Mouse (Mus musculus) left cerebral cortex, postnatal 25 days (tissue): ENCODE measurements around the gene Mob2. TPM values are rescaled to one million over a fixed set of nuclear protein-coding genes. Genes with fewer than 3 reads are reported as not detected.

Source experiments
- DNase-seq, 2 experiments: peaks; one replicate each; pipeline ENCODE4 v3.0.0; 2022; ENCODE audit warnings: low spot score in 2 of 2, mixed read lengths in 1 of 2
- intact Hi-C: fragments of 180-260 bp; cut with DNase I; formaldehyde crosslinking; loops from one replicate; pipeline ENCODE4 v1.15.1; 2025
- microRNA-seq, 2 experiments: library from miRNA; unstranded; fragments of <30 nt; microRNA quantifications; one replicate each; pipeline ENCODE4 v1.2.0; 2022
- total RNA-seq, 2 experiments: library from RNA; stranded (reverse); gene quantifications; 2 replicates each; pipeline ENCODE4 v1.2.3; 2021

The Mob2 gene
- total RNA-seq, 2 experiments from 2014 or later = 33.7 to 37.8 TPM

DNA sequence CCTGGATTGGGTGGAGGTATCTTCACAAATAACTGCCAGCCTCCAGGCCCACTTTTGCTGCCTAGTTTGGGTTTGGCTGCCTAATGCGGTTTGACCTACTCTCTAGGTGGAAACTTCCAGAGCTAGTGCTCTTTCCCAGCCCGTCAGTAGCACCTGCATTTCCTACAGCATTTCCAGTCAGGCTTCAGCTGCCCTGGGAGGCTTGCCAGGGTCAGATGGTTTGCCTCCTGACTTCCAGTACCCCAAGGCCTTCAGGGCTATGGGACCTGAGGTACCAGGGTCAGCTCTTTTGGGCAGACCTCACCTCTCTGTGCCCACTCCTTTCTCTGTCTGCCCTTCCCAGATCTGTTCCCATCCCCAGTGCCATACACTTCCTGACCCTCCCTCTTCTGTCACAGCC lies 99.9 kb downstream of the Mob2 start:
- intact Hi-C loops = loop anchor here (5.0 kb wide), 1 partner anchor 419 kb away; no protein-coding TSS in a partner anchor
- no peak for DNase-seq

DNA sequence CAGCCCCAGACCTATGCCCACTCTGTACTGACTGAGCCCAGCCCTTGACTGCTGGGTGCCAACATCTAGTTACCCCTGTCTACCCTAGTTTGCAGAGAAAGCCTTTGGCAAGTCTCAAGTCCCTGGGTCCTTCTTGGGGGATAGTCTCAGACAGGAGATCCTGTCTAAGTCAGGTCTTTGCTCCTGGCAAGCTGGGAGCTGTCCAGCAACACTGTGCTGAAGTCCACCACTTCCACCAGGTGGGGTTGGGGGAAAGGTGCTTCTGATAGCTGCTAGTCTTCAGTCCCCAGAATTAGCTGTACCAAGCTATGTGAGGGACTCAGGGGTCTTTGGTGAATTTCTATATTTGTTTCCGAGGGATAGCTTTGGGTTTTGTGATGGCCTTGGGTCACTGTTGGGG lies 101.7 kb downstream of the Mob2 start:
- intact Hi-C loops = no loop called here
- no peak for DNase-seq

Small RNA genes within 50 kb of the gene (microRNA-seq; reads per million reads assigned to microRNA genes)
- 2.5 to 4.0 reads per million in 2 experiments for gene Mir3104

Other genes with a start within 250 kb of the Mob2 start
- not detected for gene Muc5b, start 222.0 kb downstream of the Mob2 start, total RNA-seq
- gene Tollip, start 142.6 kb downstream of the Mob2 start, total RNA-seq = 100 to 1,000 TPM; 138 to 140 TPM
- 100 to 1,000 TPM; 206 to 226 TPM for gene Brsk2, start 111.3 kb downstream of the Mob2 start, total RNA-seq
- 100 to 1,000 TPM; 152 TPM for gene Dusp8, start 34.8 kb upstream of the Mob2 start, total RNA-seq
- gene Gm45618, start 59.7 kb upstream of the Mob2 start, total RNA-seq = not detected
- gene Gm39115, start 75.0 kb upstream of the Mob2 start, total RNA-seq = not detected
- not detected for gene Gm45337, start 83.5 kb upstream of the Mob2 start, total RNA-seq
- not detected for gene Gm29735, start 96.0 kb upstream of the Mob2 start, total RNA-seq
- gene Gm4553, start 104.7 kb upstream of the Mob2 start, total RNA-seq = not detected
- not detected for gene Krtap5-2, start 114.9 kb upstream of the Mob2 start, total RNA-seq
- gene Gm10153, start 129.3 kb upstream of the Mob2 start, total RNA-seq = not detected
- gene Krtap5-3, start 140.3 kb upstream of the Mob2 start, total RNA-seq = not detected
- not detected for gene Gm7579, start 150.8 kb upstream of the Mob2 start, total RNA-seq
- gene Krtap5-5, start 168.9 kb upstream of the Mob2 start, total RNA-seq = not detected
- gene Gm40460, start 180.0 kb upstream of the Mob2 start, total RNA-seq = not detected
- not detected for gene Gm2431, start 197.3 kb upstream of the Mob2 start, total RNA-seq
- gene Gm4559, start 213.3 kb upstream of the Mob2 start, total RNA-seq = not detected
- not detected for gene Krtap5-1, start 236.1 kb upstream of the Mob2 start, total RNA-seq
- not detected for gene Krtap5-4, start 242.5 kb upstream of the Mob2 start, total RNA-seq